Mouse (Mus musculus) E14TG2a.4 (cell line): ENCODE measurements around the gene Eprs.

Source experiments
- CTCF ChIP-seq: conservative IDR thresholded peaks from 2 replicates; pipeline ENCODE4 v1.5.1; 2014; ENCODE audit warnings: low read length
- NANOG ChIP-seq: IDR thresholded peaks from 2 replicates; pipeline ENCODE4 v1.6.1; 2014; ENCODE audit warnings: borderline replicate concordance, low read length, mixed read lengths
- POU5F1 ChIP-seq: IDR thresholded peaks from 2 replicates; pipeline ENCODE4 v1.6.1; 2014; ENCODE audit warnings: low read length, borderline replicate concordance

- TF ChIP-seq CTCF (no peak), POU5F1 (no peak), NANOG (no peak)
Measured at GRCm38 (mm10) chr1:185333651-185334050, 29.2 kb upstream of the Eprs start.
